Mouse (Mus musculus) layer of hippocampus, adult 18-20 months (tissue): ENCODE results near the gene Anapc5. TPM values are rescaled to one million over a fixed set of nuclear protein-coding genes. Genes with fewer than 3 reads are reported as not detected.

Experiments used
- DNase-seq, 2 experiments: peaks; one replicate each; pipeline ENCODE4 v3.0.0; 2022; ENCODE audit warnings: low spot score in 2 of 2
- total RNA-seq, 2 experiments: library from RNA; stranded (reverse); gene quantifications; 2 replicates each; pipeline ENCODE4 v1.2.3; 2021

Anapc5 gene
- total RNA-seq, 2 experiments from 2014 or later, result 196 to 200 TPM

- no peak for DNase-seq
These were observed 21.5 kb downstream of the Anapc5 start for GRCm38 (mm10) chr5:122799379-122800344.

GRCm38 (mm10) chr5:122798557-122799378 lies 22.4 kb downstream of the Anapc5 start:
- peak; percentile 81 to 95 for DNase-seq

GRCm38 (mm10) chr5:122797866-122798265 lies 23.3 kb downstream of the Anapc5 start:
- no peak for DNase-seq

- no peak for DNase-seq
These were observed 32.4 kb downstream of the Anapc5 start for GRCm38 (mm10) chr5:122788696-122789095.

- DNase-seq, result peak in 1 of 2 experiments; percentile 69
These were observed 34.9 kb downstream of the Anapc5 start for GRCm38 (mm10) chr5:122786035-122786819.

- peak in 1 of 2 experiments; percentile 50 for DNase-seq
These were observed 37.3 kb downstream of the Anapc5 start for GRCm38 (mm10) chr5:122783726-122784406.

- no peak for DNase-seq
These were observed 39.1 kb downstream of the Anapc5 start for GRCm38 (mm10) chr5:122782066-122782465.

GRCm38 (mm10) chr5:122780791-122781432 lies 40.2 kb downstream of the Anapc5 start:
- DNase-seq, result no peak

- peak; percentile 77 to 83 for DNase-seq
These were observed 41.8 kb downstream of the Anapc5 start, which contains the start of gene Camkk2 for GRCm38 (mm10) chr5:122779277-122779834. TSS of gene Camkk2 (minus strand) at chr5:122779409.

GRCm38 (mm10) chr5:122778231-122779226 lies 42.6 kb downstream of the Anapc5 start:
- no peak for DNase-seq

- no peak for DNase-seq
These were observed 43.8 kb downstream of the Anapc5 start for GRCm38 (mm10) chr5:122777322-122777721.

- no peak for DNase-seq
These were observed 45.4 kb downstream of the Anapc5 start for GRCm38 (mm10) chr5:122775646-122776286.

- DNase-seq, result peak in 1 of 2 experiments; percentile 54
These were observed 46.2 kb downstream of the Anapc5 start for GRCm38 (mm10) chr5:122774743-122775611.

- no peak for DNase-seq
These were observed 47.4 kb downstream of the Anapc5 start for GRCm38 (mm10) chr5:122773756-122774155.

GRCm38 (mm10) chr5:122771428-122771827 lies 49.7 kb downstream of the Anapc5 start:
- DNase-seq, result no peak

GRCm38 (mm10) chr5:122770806-122771261 lies 50.3 kb downstream of the Anapc5 start:
- DNase-seq, result no peak

- DNase-seq, result no peak
These were observed 50.8 kb downstream of the Anapc5 start for GRCm38 (mm10) chr5:122770304-122770703.
